Mouse (Mus musculus) left cerebral cortex, adult 18-20 months (tissue): ENCODE results near the gene D930048N14Rik. TPM values are rescaled to one million over a fixed set of nuclear protein-coding genes. Genes with fewer than 3 reads are reported as not detected.
"Not testable (repeated sequence)": the region's sequence is repeated elsewhere in the genome, so short reads cannot be mapped to it uniquely, and the experiment has no call there.

Experiments used
- DNase-seq, 2 experiments: peaks; one replicate each; pipeline ENCODE4 v3.0.0; 2021 to 2022; ENCODE audit warnings: low spot score in 2 of 2, mixed read lengths in 1 of 2
- total RNA-seq, 2 experiments: library from RNA; stranded (reverse); gene quantifications; 2 replicates each; pipeline ENCODE4 v1.2.3; 2021

D930048N14Rik gene
- total RNA-seq, 2 experiments from 2014 or later = 2.1 to 2.2 TPM

- DNase-seq = peak; percentile 31 to 47
Observed at GRCm38 (mm10) chr11:51627425-51627824, 23.3 kb upstream of the D930048N14Rik start.

- DNase-seq = peak in 1 of 2 experiments; percentile 36
Observed at GRCm38 (mm10) chr11:51627907-51628306, 22.8 kb upstream of the D930048N14Rik start.

DNA sequence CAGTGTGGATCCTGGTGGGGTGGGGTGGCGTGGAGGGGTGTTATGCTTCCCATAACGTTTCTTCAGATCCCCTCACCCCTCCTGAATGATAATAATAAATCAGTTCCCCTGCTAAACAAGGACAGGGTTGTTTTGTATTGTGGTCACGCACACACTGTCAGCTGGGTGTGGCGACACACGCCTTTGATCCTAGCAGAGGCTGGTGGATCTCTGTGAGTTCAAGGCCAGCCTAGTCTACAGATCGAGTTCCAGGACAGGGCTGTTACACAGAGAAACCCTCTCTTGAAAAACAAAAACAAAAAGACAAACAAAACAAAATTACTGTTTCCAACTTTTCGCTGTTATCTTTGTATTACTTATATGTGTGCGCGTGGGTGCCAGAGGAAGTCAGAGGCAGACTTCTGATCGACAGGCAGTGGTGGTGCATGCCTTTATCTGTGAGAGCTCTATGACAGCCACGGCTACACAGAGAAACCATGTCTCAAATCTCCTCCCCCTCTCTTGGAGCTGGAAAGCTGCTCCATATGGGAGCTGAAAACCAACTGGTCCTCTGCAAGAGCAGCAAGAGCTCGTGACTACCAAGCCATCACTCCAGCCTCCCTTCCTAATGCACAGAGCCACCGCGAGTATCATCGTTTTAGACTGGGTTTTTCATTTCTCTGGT is 21.0 kb upstream of the D930048N14Rik start:
- peak; percentile 29 to 63 for DNase-seq

DNA sequence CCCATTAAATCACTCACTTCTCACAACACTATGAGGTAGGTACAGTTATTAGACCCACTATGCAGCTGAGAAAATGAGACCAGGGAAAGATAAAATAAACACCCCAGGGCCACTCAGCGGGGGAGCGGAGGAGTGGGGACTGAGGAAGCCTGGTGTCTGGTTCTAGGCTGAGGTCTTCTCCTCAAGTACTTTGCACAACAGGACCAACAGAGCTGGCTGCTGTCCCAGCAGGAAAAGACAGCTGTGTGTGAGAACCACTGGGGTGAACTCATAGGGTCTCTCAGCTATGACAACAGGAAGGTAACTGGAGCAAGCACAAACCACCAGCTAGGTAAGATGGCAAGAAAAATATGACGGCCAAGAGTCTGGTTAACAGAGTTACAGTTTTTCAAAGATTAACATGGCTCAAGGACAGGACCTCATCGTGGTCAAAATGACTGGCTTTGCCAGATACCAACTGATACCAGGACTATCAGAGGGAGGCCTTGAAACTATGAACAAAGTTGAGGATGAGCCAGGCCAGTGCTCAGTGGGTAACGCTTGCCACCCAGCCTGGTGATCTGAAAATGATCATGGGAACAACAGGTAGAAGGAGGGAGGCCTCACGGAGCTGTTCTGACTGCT is 18.5 kb upstream of the D930048N14Rik start:
- DNase-seq = no peak

- DNase-seq = not testable (repeated sequence)
Observed at GRCm38 (mm10) chr11:51633200-51633599, 17.6 kb upstream of the D930048N14Rik start.

- DNase-seq = no peak
Observed at GRCm38 (mm10) chr11:51633721-51634120, 17.0 kb upstream of the D930048N14Rik start.

DNA sequence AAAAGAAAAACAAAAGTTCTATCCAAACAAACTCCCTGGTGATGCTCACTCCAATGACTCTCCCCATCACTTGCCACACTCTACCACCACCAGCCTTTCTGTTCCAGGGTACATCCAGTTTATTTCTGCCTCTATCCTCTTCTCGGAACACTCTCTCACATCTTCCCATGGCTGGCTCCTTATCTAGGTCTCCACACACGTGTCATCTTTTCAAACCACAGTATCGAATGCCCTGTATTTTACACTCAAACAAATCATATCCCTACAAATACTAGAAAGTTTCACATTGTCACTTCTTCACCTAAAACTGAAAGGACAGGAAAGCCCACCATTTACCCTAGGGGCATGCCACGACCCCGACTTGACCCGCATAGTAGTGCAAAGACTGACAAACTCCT is 15.6 kb upstream of the D930048N14Rik start:
- no peak for DNase-seq

DNA sequence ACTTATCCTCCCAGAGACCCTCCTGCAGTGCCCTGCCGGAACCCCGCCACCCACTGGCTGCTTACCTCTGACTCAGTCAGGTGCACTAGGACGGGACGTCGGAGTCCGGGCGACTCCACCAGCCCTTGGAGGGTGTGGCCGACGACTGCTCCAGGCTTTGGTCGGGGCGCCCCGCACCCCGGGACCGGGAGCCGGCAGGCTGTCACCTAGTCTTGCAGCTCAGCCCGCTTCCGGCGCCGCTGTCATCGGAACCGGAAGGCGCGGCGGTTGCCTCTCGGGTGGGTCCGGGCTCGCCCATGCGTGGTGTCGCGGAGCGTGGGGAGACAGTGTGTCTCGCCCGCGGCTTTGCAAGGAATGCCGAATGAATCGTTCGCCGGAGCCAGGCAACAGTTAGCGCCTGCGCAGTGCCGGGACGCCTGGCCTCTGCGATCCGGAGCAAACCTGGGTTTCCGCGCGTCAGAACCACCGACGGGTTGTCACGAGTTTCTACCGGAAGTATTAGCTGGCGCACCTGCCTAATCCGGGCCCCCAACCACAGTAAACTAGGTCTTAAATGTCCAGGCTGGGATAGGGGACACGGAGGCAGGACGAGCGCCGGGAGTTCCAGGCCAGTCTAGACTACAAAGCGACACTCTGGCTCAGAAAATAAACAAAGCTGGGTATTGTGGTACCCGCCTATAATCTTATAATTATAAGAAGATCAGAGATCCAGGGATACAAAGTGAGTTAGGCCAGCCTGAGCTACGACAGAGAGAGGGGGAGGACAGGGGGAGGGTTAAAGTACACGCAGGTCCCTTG is 15.0 kb upstream of the D930048N14Rik start, which contains the start of gene Rmnd5b:
Gene Rmnd5b (minus strand): TSS at position 372 of the 798 bp plus-strand sequence.
- DNase-seq = peak; percentile 91 to 96

DNA sequence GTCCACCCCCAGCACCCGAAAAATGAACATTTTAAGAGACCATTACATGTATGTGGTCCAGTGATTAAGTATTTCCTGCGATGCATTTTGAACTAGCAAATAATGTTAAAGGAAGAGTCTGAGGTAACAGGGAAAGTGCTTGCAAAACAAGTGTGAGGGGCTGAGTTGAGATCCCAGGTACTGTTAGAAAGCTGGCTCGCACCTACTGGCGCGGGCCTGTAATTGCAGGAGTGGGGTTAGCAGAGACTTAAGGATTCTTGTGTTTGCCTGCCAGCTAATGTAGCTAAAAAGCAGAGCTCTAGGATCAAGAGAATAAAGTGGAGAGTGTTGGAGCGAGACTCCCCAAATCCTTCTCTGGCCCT is 14.4 kb upstream of the D930048N14Rik start:
- peak; percentile 56 for DNase-seq

DNA sequence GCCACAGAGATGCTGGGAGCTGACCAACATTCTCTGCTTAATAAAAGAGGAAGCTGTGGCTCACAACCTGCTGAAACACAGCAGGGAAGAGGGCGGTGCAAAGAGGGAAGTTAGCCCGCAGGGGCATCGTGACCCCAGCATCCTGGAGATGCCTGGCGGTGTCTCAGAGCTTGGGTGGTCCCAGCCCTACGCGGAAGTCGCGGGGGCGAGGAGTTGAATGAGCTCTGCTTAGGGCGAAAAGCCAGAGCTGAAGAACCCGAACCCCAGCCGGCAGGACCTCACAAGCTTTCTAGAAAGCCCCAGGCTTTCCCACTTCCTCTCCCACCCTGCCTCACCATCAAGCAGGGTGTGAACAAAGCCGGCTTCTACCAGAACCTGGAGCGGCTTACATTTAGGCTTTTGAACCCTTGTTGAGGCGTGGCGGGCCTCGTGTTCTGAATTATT is 12.8 kb upstream of the D930048N14Rik start:
- no peak for DNase-seq

DNA sequence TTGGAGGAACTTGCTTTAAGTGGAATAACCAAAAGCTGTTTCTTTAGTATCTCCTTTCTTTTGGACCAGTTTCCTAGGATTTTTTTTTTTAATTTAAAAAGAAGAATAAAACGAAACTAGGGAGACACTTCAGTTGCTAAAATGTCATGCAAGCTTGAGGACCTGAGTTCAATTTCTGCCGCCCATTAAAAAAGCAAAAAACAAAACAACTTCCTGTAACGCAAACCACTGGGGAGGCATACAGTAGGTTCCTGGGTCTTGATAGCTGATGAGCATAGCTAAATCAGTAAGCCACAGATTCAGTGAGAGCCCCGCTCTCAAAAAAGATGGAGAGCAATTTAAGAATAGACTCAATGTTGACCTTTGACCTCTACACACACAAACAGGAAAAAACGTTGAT is 12.3 kb upstream of the D930048N14Rik start:
- no peak for DNase-seq

DNA sequence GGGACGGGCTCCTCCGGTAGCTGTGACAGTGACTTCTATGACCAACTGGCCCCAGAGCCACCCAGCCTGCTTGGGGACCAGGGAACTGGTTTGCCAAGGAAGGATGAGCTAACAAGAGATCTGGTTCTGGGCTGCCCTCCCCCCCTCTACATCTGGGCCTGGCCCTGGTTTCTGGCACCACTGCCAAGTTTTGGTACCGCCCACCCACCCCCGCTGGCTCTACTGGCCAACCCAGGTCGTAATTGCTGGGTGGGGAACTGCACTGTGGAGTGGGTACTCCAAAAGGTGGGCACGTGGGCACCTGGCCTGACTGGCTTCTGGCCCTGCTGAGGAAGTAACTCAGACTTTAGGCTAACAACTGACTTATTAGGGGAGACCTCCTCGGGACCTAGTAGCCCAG is 10.0 kb upstream of the D930048N14Rik start:
- DNase-seq = no peak

GRCm38 (mm10) chr11:51643202-51643601 is 7.6 kb upstream of the D930048N14Rik start:
- DNase-seq = no peak

GRCm38 (mm10) chr11:51643761-51644160 is 7.0 kb upstream of the D930048N14Rik start:
- DNase-seq = no peak

GRCm38 (mm10) chr11:51644217-51644616 is 6.5 kb upstream of the D930048N14Rik start:
- no peak for DNase-seq

GRCm38 (mm10) chr11:51645293-51645692 is 5.5 kb upstream of the D930048N14Rik start:
- no peak for DNase-seq

- DNase-seq = no peak
Observed at GRCm38 (mm10) chr11:51646245-51646644, 4.5 kb upstream of the D930048N14Rik start.

GRCm38 (mm10) chr11:51646751-51647667 is 3.7 kb upstream of the D930048N14Rik start:
- peak in 1 of 2 experiments; percentile 38 for DNase-seq

GRCm38 (mm10) chr11:51648566-51648965 is 2.2 kb upstream of the D930048N14Rik start:
- no peak for DNase-seq

DNA sequence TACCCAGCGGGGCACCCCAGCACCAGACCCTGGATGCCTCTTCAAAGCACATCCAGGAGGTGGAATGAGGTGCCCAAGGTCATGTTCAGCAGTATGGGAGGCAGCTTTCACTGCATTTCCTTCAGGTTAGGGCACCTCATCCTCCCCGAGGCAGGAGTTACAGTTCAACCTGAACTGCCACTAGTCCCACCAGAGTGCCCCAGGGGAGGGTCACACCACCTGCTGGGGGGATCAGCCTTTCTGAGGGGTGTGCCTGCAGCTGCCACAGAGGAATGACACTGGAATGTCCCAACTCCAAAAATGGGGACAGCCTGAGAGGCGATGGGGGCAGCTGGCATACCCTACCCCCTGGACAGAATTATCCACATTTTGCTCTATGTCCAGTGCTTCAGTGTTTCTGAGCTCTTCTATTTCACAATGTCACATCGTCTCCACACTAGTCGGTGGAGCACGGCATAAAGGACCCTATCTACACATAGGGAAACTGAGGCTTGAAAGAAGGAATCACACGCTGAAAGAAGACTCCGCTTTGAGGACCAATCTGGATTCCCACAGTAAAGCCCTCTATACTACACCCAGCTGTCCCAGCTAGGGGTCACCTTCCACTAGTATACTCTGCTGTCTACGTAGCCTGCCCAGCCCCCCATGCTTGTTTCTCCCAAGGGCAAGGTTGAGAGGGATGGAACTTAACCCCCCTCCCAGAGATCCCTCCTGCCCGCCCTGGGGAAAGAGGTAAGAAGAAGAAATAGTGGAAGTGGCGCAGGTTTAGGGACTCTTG is 1.5 kb upstream of the D930048N14Rik start:
- DNase-seq = no peak
